Mouse (Mus musculus) bone marrow macrophage, adult 2 months (primary cell): Measurements from ENCODE around the gene Abcc6. TPM values are rescaled to one million over a fixed set of nuclear protein-coding genes. Genes with fewer than 3 reads are reported as not detected.

Experiments
- H3K27ac ChIP-seq: 2 replicates; pipeline ENCODE4 v1.5.1; 2012; ENCODE audit warnings: low read depth, low read length; ENCODE audit not compliant: insufficient read depth
- H3K4me1 ChIP-seq: 2 replicates; pipeline ENCODE4 v1.6.1; 2012; ENCODE audit warnings: low read length; ENCODE audit not compliant: control insufficient read depth, insufficient read depth
- H3K4me3 ChIP-seq: 2 replicates; pipeline ENCODE4 v1.5.1; 2012; ENCODE audit warnings: mild to moderate bottlenecking, low read length, moderate library complexity; ENCODE audit not compliant: insufficient read depth
- CTCF ChIP-seq: IDR thresholded peaks from 2 replicates; pipeline ENCODE4 v1.5.1; 2012; ENCODE audit warnings: low read depth, mild to moderate bottlenecking, low read length, moderate library complexity
- POLR2A ChIP-seq: IDR thresholded peaks from 2 replicates; pipeline ENCODE4 v1.6.1; 2012; ENCODE audit warnings: mild to moderate bottlenecking, low read depth, low read length, borderline replicate concordance
- polyA plus RNA-seq: library from polyadenylated mRNA; stranded (reverse); fragments of >200 nt; gene quantifications from 2 replicates; pipeline ENCODE4 v1.2.4, GENCODE M21; 2012; ENCODE audit not compliant: missing spikeins, insufficient read depth, insufficient read length

The Abcc6 gene
- polyA plus RNA-seq, 1 experiment = not detected

GRCm38 (mm10) chr7:45922928-45923761, 107.0 kb downstream of the Abcc6 start:
- H3K4me3 ChIP-seq = peak overlapping the region; percentile 67
- H3K4me1 ChIP-seq = peaks cover 17% of the 10 kb centered on the region
- peak overlapping the region; percentile 97 for H3K27ac ChIP-seq
- peak; percentile 89; the same call in 1 of the 2 replicates for TF ChIP-seq POLR2A
- no peak for TF ChIP-seq CTCF

DNA sequence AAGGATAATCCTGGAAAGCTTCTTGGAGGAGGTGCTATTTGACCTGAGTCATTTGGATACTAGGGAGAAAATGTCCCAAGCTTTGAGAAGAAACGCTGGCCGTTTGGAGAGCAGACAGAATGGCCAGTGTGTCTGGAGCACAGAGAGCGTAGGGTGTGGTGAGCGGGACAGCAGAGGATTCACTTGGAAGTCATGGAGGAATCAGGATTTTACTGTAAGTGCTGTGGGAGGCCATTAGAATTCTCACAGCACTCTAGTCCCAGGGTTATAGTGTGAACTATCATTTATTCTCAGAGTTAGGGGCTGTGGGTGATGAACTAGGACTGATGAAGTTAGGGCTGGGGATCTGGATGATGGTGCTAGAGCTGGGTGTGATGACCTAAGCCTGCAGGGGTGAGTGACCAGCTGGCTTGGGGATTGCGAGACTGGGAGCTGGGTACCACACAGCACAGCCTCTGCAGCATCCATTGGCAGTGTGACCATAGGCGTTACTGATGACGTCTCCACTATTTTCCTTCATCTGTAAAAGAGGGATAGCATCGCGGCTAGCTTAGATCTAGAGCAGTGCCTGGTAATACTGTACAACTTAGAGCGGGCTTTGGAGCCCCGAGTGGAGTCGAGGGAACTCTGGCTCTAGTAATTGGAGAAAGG, 108.0 kb downstream of the Abcc6 start:
- no peak for TF ChIP-seq CTCF
- TF ChIP-seq POLR2A = no peak
- peaks cover 23% of the 10 kb centered on the region for H3K4me1 ChIP-seq
- peak overlapping the region; percentile 95 for H3K27ac ChIP-seq
- peak overlapping the region; percentile 19; the same call in 1 of the 2 replicates for H3K4me3 ChIP-seq

DNA sequence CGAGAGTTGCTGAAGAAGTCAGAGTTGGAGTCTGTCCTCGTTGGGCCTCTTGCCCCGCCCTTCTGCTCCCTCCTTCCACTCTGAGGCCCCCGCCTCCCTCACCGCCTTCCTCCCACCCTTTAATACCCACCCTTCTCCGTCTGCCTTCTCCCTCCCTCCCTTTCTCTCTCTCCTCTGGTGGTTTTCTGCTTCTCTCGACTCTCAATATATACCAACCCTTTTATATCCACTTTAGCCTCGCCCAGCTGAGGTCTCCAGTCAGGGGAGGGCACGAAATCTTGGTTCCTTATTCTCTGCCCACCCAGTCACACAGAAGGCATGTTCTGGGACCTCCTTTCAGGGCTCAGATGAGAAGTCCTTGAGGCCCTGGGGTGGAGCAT, 108.9 kb downstream of the Abcc6 start, which contains the start of gene Emp3:
Gene Emp3, minus strand, starts transcription at position 163 of the 380 bp plus-strand sequence.
- peak; percentile 46; the same call in 1 of the 2 replicates for TF ChIP-seq POLR2A
- no peak for TF ChIP-seq CTCF
- H3K4me3 ChIP-seq = peak within 1 kb of the TSS; percentile 82
- peak within 1 kb of the TSS; percentile 95 for H3K27ac ChIP-seq
- peaks cover 26% of the 10 kb centered on the region for H3K4me1 ChIP-seq

- no peak for TF ChIP-seq CTCF
- TF ChIP-seq POLR2A = no peak
- peak overlapping the region; percentile 82 for H3K4me3 ChIP-seq
- peak overlapping the region; percentile 95 for H3K27ac ChIP-seq
- H3K4me1 ChIP-seq = peaks cover 26% of the 10 kb centered on the region
These were observed 109.4 kb downstream of the Abcc6 start for GRCm38 (mm10) chr7:45920583-45921241.

DNA sequence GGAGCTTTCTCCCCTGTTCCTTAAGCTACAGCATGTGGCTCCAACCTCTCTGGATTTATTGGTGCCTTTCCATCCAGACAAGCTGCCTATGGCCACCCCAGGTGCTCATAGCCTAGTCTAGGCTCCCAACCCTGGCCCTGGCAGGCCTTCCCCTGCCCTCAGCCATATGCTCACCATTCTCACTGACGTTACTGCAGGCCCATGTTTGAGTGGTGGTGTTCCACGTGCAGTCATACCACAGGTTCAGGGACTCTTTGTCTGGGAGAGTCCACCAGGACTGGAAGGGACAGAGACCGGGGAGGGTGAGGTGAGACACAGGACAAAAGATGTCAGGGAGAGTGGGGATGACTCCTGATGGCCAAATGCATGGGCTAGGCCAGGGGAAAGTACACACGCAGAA, 110.3 kb downstream of the Abcc6 start:
- no peak; the same call in 1 of the 2 replicates for TF ChIP-seq CTCF
- no peak for TF ChIP-seq POLR2A
- Histone ChIP-seq H3K27ac (peak overlapping the region; percentile 95), H3K4me1 (peaks cover 26% of the 10 kb centered on the region), H3K4me3 (peak overlapping the region; percentile 82)

DNA sequence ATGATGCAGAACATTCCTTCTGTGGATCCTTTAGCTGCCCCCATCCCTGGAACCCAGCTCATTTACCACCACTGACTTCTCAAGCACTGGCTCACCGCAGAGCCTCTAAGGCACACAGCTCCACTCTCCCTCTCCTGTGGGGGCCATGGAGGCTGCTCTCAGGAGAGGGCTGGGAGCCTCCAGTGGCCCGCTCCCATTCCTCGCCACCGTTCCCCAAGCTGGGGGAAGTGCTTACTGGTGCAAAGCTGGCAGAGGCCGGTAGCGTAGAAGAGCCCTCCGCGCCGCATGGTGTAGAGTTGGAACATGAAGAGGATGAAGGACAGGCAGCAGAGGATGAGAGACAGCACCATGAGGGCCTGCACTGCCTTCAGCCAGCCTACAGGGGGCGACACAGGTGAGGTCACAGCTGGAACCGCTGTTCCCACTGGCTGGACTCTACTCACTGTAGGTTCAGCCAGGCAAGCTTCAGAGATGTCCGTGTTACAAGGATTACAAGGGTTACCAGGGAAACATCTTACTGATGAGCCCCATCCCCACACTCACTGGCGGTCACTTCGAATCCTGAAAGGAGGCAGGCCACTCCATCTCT, 110.9 kb downstream of the Abcc6 start:
- no peak overlapping the region for H3K27ac ChIP-seq
- H3K4me1 ChIP-seq = peaks cover 26% of the 10 kb centered on the region
- H3K4me3 ChIP-seq = peak overlapping the region; percentile 82
- no peak for TF ChIP-seq POLR2A
- TF ChIP-seq CTCF = peak; percentile 62

DNA sequence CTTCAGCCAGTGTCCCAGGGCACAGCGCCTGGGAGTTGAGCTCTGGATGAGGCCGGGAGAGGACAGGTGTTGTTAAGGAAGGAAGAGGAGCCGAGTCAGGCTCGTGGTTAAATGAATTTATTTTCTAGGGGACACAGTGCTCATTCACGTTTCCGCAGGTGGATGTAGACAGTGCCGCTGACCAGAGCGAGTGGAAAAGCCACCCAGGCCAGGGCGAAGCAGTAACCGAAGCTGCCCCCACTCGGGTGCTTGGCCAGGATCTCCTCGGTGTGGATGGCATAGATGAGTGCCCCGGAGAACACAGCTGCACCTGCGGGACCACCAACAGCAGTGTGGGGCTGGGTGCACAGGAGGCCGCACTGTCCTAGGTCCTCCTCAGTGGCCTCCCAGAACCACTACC, 112.2 kb downstream of the Abcc6 start:
- H3K27ac ChIP-seq = no peak overlapping the region

More for the DNA sequence above, 112.2 kb downstream of the Abcc6 start:
- Histone ChIP-seq H3K4me1 (peaks cover 26% of the 10 kb centered on the region), H3K4me3 (no peak overlapping the region)
- TF ChIP-seq CTCF (no peak), POLR2A (no peak)

Other genes starting within 250 kb of the Abcc6 start
- 0.16 TPM in 1 of 2 replicates, not detected in the other for gene Lmtk3, start 246.6 kb downstream of the Abcc6 start, polyA plus RNA-seq
- 1.5 TPM in 1 of 2 replicates, not detected in the other for gene Sult2b1, start 245.6 kb downstream of the Abcc6 start, polyA plus RNA-seq
- 63.7 and 68.8 TPM in 2 replicates for gene Cyth2, start 215.7 kb downstream of the Abcc6 start, polyA plus RNA-seq
- not detected in 2 replicates for gene Kcnj14, start 205.5 kb downstream of the Abcc6 start, polyA plus RNA-seq
- 4.4 and 4.9 TPM in 2 replicates for gene Grwd1, start 199.4 kb downstream of the Abcc6 start, polyA plus RNA-seq
- 169 and 174 TPM in 2 replicates for gene Kdelr1, start 157.5 kb downstream of the Abcc6 start, polyA plus RNA-seq
- 0.24 and 0.34 TPM in 2 replicates for gene Grin2d, start 151.9 kb downstream of the Abcc6 start, polyA plus RNA-seq
- gene Syngr4, start 133.6 kb downstream of the Abcc6 start, polyA plus RNA-seq = 1.1 TPM in 1 of 2 replicates, not detected in the other
- 15.1 and 18.9 TPM in 2 replicates for gene Tmem143, start 133.4 kb downstream of the Abcc6 start, polyA plus RNA-seq
- 635 and 697 TPM in 2 replicates for gene Emp3, start 108.9 kb downstream of the Abcc6 start, polyA plus RNA-seq
- gene Ccdc114, start 106.2 kb downstream of the Abcc6 start, polyA plus RNA-seq = 3.2 and 3.9 TPM in 2 replicates
- 15.6 and 16.8 TPM in 2 replicates for gene Nomo1, start 3.4 kb upstream of the Abcc6 start, polyA plus RNA-seq
- not detected in 2 replicates for gene Kcnj11, start 70.5 kb upstream of the Abcc6 start, polyA plus RNA-seq
- not detected in 2 replicates for gene Abcc8, start 149.7 kb upstream of the Abcc6 start, polyA plus RNA-seq
- gene Ush1c, start 208.2 kb upstream of the Abcc6 start, polyA plus RNA-seq = not detected in 2 replicates
- gene Otog, start 210.7 kb upstream of the Abcc6 start, polyA plus RNA-seq = not detected in 2 replicates